Mouse (Mus musculus): Measurements from ENCODE around the gene E130218I03Rik. TPM values are rescaled to one million over a fixed set of nuclear protein-coding genes. Genes with fewer than 3 reads are reported as not detected.

Gene E130218I03Rik
- polyA plus RNA-seq (2012; rRNA removed) (0.10 TPM in 1 of 2 replicates, not detected in the other), polyA plus RNA-seq (2014; fragmentation: Nextera tagmentation; extraction: Ambion mirVana) (0.67 and 0.76 TPM in 2 replicates)

DNA sequence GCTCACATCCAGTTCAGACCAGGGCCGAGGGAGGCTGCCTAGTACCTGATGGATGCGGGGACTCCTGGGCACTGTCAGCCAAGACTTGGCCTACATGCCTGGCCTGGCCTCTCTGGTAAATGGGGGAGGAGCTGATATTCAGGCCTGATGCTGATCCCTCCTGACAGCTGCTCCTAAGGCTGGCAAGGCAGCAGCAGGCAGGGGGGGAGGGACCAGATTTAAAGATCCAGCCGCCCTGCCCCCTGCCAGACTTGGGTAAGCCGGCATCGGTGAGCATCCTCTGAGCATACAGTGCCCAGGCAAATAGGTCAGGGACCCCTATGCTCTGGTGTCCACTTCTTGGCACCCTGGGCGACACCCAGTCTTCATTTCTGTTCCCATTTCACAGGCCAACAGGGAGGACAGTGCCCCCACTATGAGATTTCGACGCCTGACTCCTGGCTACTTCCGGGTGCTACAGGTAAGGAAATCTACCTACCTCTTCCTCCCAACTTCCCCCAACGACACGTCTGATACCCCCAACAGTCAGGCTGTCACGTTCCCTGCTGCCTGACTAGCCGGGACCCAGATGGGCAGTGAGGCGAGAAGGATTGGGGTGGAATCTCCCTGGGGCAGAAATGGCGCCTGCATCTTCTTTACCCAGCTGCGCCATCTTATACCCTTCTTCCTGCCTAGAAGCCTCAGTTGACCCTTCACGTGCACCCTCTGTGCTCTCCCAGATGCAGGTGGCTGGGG is at the start of gene E130218I03Rik:
Gene E130218I03Rik, plus strand, starts transcription at position 147 of the 735 bp plus-strand sequence.
- Histone ChIP-seq H3K4me2 (replicated peaks; ENCODE audit: low read depth, low read length, severe bottlenecking) (peak within 1 kb of the TSS; percentile 94), H3K36me3 (ENCODE audit: control insufficient read depth, insufficient read depth, low read length) (no peaks in the 10 kb centered on the region), H3K9ac (ENCODE audit: low read depth, low read length, severe bottlenecking) (no peak within 1 kb of the TSS), H3K4me3 (replicated peaks; ENCODE audit: low read length) (peak within 1 kb of the TSS; percentile 76), H3K4me1 (ENCODE audit: control insufficient read depth, insufficient read depth, low read length) (peaks cover 11% of the 10 kb centered on the region), H3K27me3 (ENCODE audit: control insufficient read depth, insufficient read depth, low read length) (peaks cover 9% of the 10 kb centered on the region), H3K27ac (replicated peaks; ENCODE audit: low read depth, low read length) (no peak within 1 kb of the TSS), H3K9me3 (ENCODE audit: control insufficient read depth, low read length) (no peaks in the 10 kb centered on the region)
- WGBS: 96% methylated on average over 17 of the region's 17 CpGs
- ATAC-seq (ENCODE audit: low FRiP score, low read depth) (no peak), DNase-seq (ENCODE audit: low spot score) (no peak)
- TF ChIP-seq POLR2A (IDR thresholded peaks at IDR 0.05; ENCODE audit: borderline replicate concordance, extremely low read depth, insufficient read depth, insufficient read length): no peak

- Histone ChIP-seq H3K9me3 (ENCODE audit: control insufficient read depth, low read length) (no peaks in the 10 kb centered on the region), H3K4me1 (ENCODE audit: control insufficient read depth, insufficient read depth, low read length) (no peaks in the 10 kb centered on the region), H3K9ac (ENCODE audit: low read depth, low read length, severe bottlenecking) (no peak overlapping the region), H3K27ac (replicated peaks; ENCODE audit: low read depth, low read length) (no peak overlapping the region), H3K27me3 (ENCODE audit: control insufficient read depth, insufficient read depth, low read length) (no peaks in the 10 kb centered on the region), H3K4me3 (replicated peaks; ENCODE audit: low read length) (no peak overlapping the region), H3K36me3 (ENCODE audit: control insufficient read depth, insufficient read depth, low read length) (no peaks in the 10 kb centered on the region), H3K4me2 (replicated peaks; ENCODE audit: low read depth, low read length, severe bottlenecking) (no peak overlapping the region)
- WGBS: 76% methylated on average over 2 of the region's 2 CpGs
- ATAC-seq (ENCODE audit: low FRiP score, low read depth): no peak
- no peak for TF ChIP-seq POLR2A (IDR thresholded peaks at IDR 0.05; ENCODE audit: borderline replicate concordance, extremely low read depth, insufficient read depth, insufficient read length)
- DNase-seq (ENCODE audit: low spot score): no peak
Measured at GRCm38 (mm10) chr4:134199371-134199770, 44.1 kb upstream of the E130218I03Rik start.

- Histone ChIP-seq H3K36me3 (ENCODE audit: control insufficient read depth, insufficient read depth, low read length) (no peaks in the 10 kb centered on the region), H3K9me3 (ENCODE audit: control insufficient read depth, low read length) (no peaks in the 10 kb centered on the region), H3K4me2 (replicated peaks; ENCODE audit: low read depth, low read length, severe bottlenecking) (no peak within 1 kb of the TSS), H3K4me1 (ENCODE audit: control insufficient read depth, insufficient read depth, low read length) (no peaks in the 10 kb centered on the region), H3K4me3 (replicated peaks; ENCODE audit: low read length) (no peak within 1 kb of the TSS), H3K9ac (ENCODE audit: low read depth, low read length, severe bottlenecking) (no peak within 1 kb of the TSS), H3K27me3 (ENCODE audit: control insufficient read depth, insufficient read depth, low read length) (no peaks in the 10 kb centered on the region), H3K27ac (replicated peaks; ENCODE audit: low read depth, low read length) (no peak within 1 kb of the TSS)
- 87% methylated on average over 4 of the region's 4 CpGs for WGBS
- DNase-seq (ENCODE audit: low spot score) (no peak), ATAC-seq (ENCODE audit: low FRiP score, low read depth) (no peak)
- no peak for TF ChIP-seq POLR2A (IDR thresholded peaks at IDR 0.05; ENCODE audit: borderline replicate concordance, extremely low read depth, insufficient read depth, insufficient read length)
Measured at GRCm38 (mm10) chr4:134202904-134203303, 40.6 kb upstream of the E130218I03Rik start, which contains the start of gene Gm7534. Gm7534 (minus strand) TSS chr4:134203004.

DNA sequence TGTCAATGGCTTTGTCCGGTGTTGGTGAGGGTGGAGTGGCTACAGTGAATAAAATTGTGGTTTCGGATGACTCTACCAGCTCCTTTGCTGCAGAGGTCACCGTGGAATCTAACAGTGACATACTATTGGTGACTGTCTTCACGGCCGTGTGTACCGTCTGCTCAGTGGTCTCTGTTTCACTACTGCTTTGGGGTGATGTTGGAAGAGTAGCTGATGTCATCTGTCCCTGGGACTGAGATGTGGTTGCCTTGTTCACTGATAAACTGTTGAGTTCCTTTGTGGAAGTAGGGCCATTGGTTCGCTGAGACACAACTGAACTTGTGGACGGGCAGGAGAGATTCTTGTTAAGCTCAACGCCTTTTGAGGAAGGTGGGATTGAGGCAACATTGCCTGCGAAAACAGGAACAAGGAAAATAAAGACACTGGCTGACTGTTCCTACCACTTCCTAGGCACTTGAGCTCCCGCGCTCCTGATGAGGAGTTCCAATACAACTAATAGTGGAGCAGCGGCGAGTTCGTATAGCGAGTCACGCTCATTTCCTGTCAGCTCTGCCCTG is 40.0 kb upstream of the E130218I03Rik start:
- Histone ChIP-seq H3K27me3 (ENCODE audit: control insufficient read depth, insufficient read depth, low read length) (no peaks in the 10 kb centered on the region), H3K4me1 (ENCODE audit: control insufficient read depth, insufficient read depth, low read length) (no peaks in the 10 kb centered on the region), H3K9ac (ENCODE audit: low read depth, low read length, severe bottlenecking) (no peak overlapping the region), H3K4me3 (replicated peaks; ENCODE audit: low read length) (no peak overlapping the region), H3K4me2 (replicated peaks; ENCODE audit: low read depth, low read length, severe bottlenecking) (no peak overlapping the region), H3K36me3 (ENCODE audit: control insufficient read depth, insufficient read depth, low read length) (no peaks in the 10 kb centered on the region), H3K9me3 (ENCODE audit: control insufficient read depth, low read length) (no peaks in the 10 kb centered on the region), H3K27ac (replicated peaks; ENCODE audit: low read depth, low read length) (no peak overlapping the region)
- ATAC-seq (ENCODE audit: low FRiP score, low read depth): no peak
- WGBS: 81% methylated on average over 17 of the region's 17 CpGs
- no peak for DNase-seq (ENCODE audit: low spot score)
- no peak for TF ChIP-seq POLR2A (IDR thresholded peaks at IDR 0.05; ENCODE audit: borderline replicate concordance, extremely low read depth, insufficient read depth, insufficient read length)

- 61% methylated on average over 6 of the region's 6 CpGs for WGBS
- DNase-seq (ENCODE audit: low spot score): no peak
Measured at GRCm38 (mm10) chr4:134206488-134207053, 36.9 kb upstream of the E130218I03Rik start.

More at GRCm38 (mm10) chr4:134206488-134207053, 36.9 kb upstream of the E130218I03Rik start:
- ATAC-seq (ENCODE audit: low FRiP score, low read depth): no peak
- Histone ChIP-seq H3K27ac (replicated peaks; ENCODE audit: low read depth, low read length) (no peak overlapping the region), H3K4me3 (replicated peaks; ENCODE audit: low read length) (no peak overlapping the region), H3K9ac (ENCODE audit: low read depth, low read length, severe bottlenecking) (no peak overlapping the region), H3K36me3 (ENCODE audit: control insufficient read depth, insufficient read depth, low read length) (no peaks in the 10 kb centered on the region), H3K27me3 (ENCODE audit: control insufficient read depth, insufficient read depth, low read length) (no peaks in the 10 kb centered on the region), H3K9me3 (ENCODE audit: control insufficient read depth, low read length) (no peaks in the 10 kb centered on the region), H3K4me2 (replicated peaks; ENCODE audit: low read depth, low read length, severe bottlenecking) (no peak overlapping the region), H3K4me1 (ENCODE audit: control insufficient read depth, insufficient read depth, low read length) (no peaks in the 10 kb centered on the region)
- TF ChIP-seq POLR2A (IDR thresholded peaks at IDR 0.05; ENCODE audit: borderline replicate concordance, extremely low read depth, insufficient read depth, insufficient read length): no peak

Measured in limb, embryonic 14.5 days (tissue).